Mouse (Mus musculus) stomach, postnatal 0 days (tissue): ENCODE data around the gene Atxn1.

Experiments used
- CTCF ChIP-seq: IDR thresholded peaks from 2 replicates; pipeline ENCODE4 v1.5.1; 2016; ENCODE audit warnings: antibody characterized with exemption, low read depth, mild to moderate bottlenecking, moderate library complexity
- EP300 ChIP-seq: optimal IDR thresholded peaks from 2 replicates; pipeline ENCODE3; 2016; ENCODE audit warnings: antibody characterized with exemption

GRCm38 (mm10) chr13:45516501-45517393 is 448.1 kb downstream of the Atxn1 start:
- TF ChIP-seq CTCF (no peak), EP300 (no peak)
